Mouse (Mus musculus) CH12.LX (cell line): Measurements from ENCODE around the gene Fam71e1. TPM values are rescaled to one million over a fixed set of nuclear protein-coding genes. Genes with fewer than 3 reads are reported as not detected.
A peak's percentile ranks its signal among the peaks of the same experiment; 100 is the strongest.

ENCODE experiments used
- DNase-seq: peaks from one replicate; pipeline ENCODE4 v3.0.0-alpha.2; 2013; ENCODE audit errors: extremely low read depth
- H3K27ac ChIP-seq: 2 replicates; pipeline ENCODE4 v1.5.1; 2012; ENCODE audit warnings: low read depth, mild to moderate bottlenecking, control low read depth, moderate library complexity; ENCODE audit not compliant: insufficient read depth
- H3K27me3 ChIP-seq: replicated peaks from 2 replicates; pipeline ENCODE3; 2012; ENCODE audit warnings: inconsistent platforms
- H3K36me3 ChIP-seq, 2 experiments: replicated peaks in 1 of 2; 2 replicates each; pipeline versions ENCODE3 to v1.6.1; 2012; ENCODE audit warnings: inconsistent platforms in 1 of 2, low read length in 1 of 2, mild to moderate bottlenecking in 1 of 2, mixed read lengths in 1 of 2, moderate library complexity in 1 of 2; ENCODE audit not compliant: control insufficient read depth in 1 of 2, insufficient read depth in 1 of 2
- H3K4me1 ChIP-seq, 2 experiments: 2 replicates each; pipeline ENCODE4 v1.6.1; 2012; ENCODE audit warnings: inconsistent platforms in 1 of 2, moderate library complexity in 1 of 2; ENCODE audit not compliant: insufficient read depth in 2 of 2, control insufficient read depth in 1 of 2
- H3K4me2 ChIP-seq: 2 replicates; pipeline ENCODE4 v1.6.1; 2012; ENCODE audit warnings: low read depth, mild to moderate bottlenecking, control low read depth; ENCODE audit not compliant: poor library complexity, insufficient read depth, severe bottlenecking
- H3K4me3 ChIP-seq, 3 experiments: fragments of 150-350 bp in 1 of 3; sonication (generic) in 1 of 3; replicated peaks in 1 of 3; 2 replicates each; pipeline versions ENCODE3 to v1.5.1; 2011 to 2012; ENCODE audit warnings: low read depth in 2 of 3, low read length in 2 of 3, mild to moderate bottlenecking in 2 of 3, moderate library complexity in 2 of 3, control low read depth in 1 of 3, improper control_type of control experiment in 1 of 3, inconsistent platforms in 1 of 3, mixed read lengths in 1 of 3; ENCODE audit not compliant: poor library complexity in 1 of 3
- H3K79me2 ChIP-seq: replicated peaks from 2 replicates; pipeline ENCODE4 v1.6.1; 2012; ENCODE audit warnings: mild to moderate bottlenecking, moderate library complexity; ENCODE audit not compliant: control insufficient read depth, poor library complexity, insufficient read depth, severe bottlenecking; ENCODE audit errors: extremely low read depth
- H3K9ac ChIP-seq: 2 replicates; pipeline ENCODE4 v1.6.1; 2012; ENCODE audit warnings: low read depth, mild to moderate bottlenecking, control low read depth, moderate library complexity; ENCODE audit not compliant: insufficient read depth
- H3K9me3 ChIP-seq: replicated peaks from 2 replicates; pipeline ENCODE3; 2012; ENCODE audit warnings: low read length, inconsistent platforms, mixed read lengths
- BHLHE40 ChIP-seq: IDR thresholded peaks from 2 replicates; pipeline ENCODE4 v1.6.1; 2011; ENCODE audit warnings: mild to moderate bottlenecking, low read depth, low read length, improper control_type of control experiment
- E2F4 ChIP-seq: IDR thresholded peaks from 2 replicates; pipeline ENCODE4 v1.6.1; 2011; ENCODE audit warnings: low read depth, low read length, improper control_type of control experiment; ENCODE audit not compliant: insufficient replicate concordance
- EP300 ChIP-seq: IDR thresholded peaks from 2 replicates; pipeline ENCODE4 v1.6.1; 2011; ENCODE audit warnings: low read length, improper control_type of control experiment
- ETS1 ChIP-seq: conservative IDR thresholded peaks from 2 replicates; pipeline ENCODE4 v1.6.1; 2012; ENCODE audit warnings: low read depth, mild to moderate bottlenecking, inconsistent platforms, low read length, improper control_type of control experiment, moderate library complexity
- HCFC1 ChIP-seq: IDR thresholded peaks from 2 replicates; pipeline ENCODE4 v1.6.1; 2012; ENCODE audit warnings: low read depth, mild to moderate bottlenecking, inconsistent platforms, low read length, improper control_type of control experiment
- JUND ChIP-seq: conservative IDR thresholded peaks from 2 replicates; pipeline ENCODE4 v1.6.1; 2011; ENCODE audit warnings: low read depth, low read length, improper control_type of control experiment
- KAT2A ChIP-seq: IDR thresholded peaks from 2 replicates; pipeline ENCODE4 v1.6.1; 2012; ENCODE audit warnings: low read length, improper control_type of control experiment, inconsistent platforms; ENCODE audit not compliant: insufficient replicate concordance
- MAX ChIP-seq: IDR thresholded peaks from 2 replicates; pipeline ENCODE4 v1.6.1; 2011; ENCODE audit warnings: low read length, improper control_type of control experiment
- MAZ ChIP-seq: IDR thresholded peaks from 2 replicates; pipeline ENCODE4 v1.6.1; 2012; ENCODE audit warnings: low read depth, mild to moderate bottlenecking, inconsistent platforms, low read length, improper control_type of control experiment, moderate library complexity
- MEF2A ChIP-seq: IDR thresholded peaks from 2 replicates; pipeline ENCODE4 v1.6.1; 2014; ENCODE audit warnings: low read depth, mild to moderate bottlenecking, inconsistent platforms, low read length, improper control_type of control experiment, borderline replicate concordance
- MXI1 ChIP-seq: IDR thresholded peaks from 2 replicates; pipeline ENCODE4 v1.6.1; 2011; ENCODE audit warnings: mild to moderate bottlenecking, low read depth, low read length, improper control_type of control experiment
- NRF1 ChIP-seq: IDR thresholded peaks from 2 replicates; pipeline ENCODE4 v1.6.1; 2014; ENCODE audit warnings: low read depth, mild to moderate bottlenecking, inconsistent platforms, low read length, improper control_type of control experiment, moderate library complexity
- POLR2A ChIP-seq: IDR thresholded peaks from 2 replicates; pipeline ENCODE4 v1.6.1; 2011; ENCODE audit warnings: low read depth, mild to moderate bottlenecking, improper control_type of control experiment, low read length
- POLR2AphosphoS2 ChIP-seq: IDR thresholded peaks from 2 replicates; pipeline ENCODE4 v1.6.1; 2011; ENCODE audit warnings: low read depth, low read length, improper control_type of control experiment
- RCOR1 ChIP-seq: conservative IDR thresholded peaks from 2 replicates; pipeline ENCODE4 v1.6.1; 2012; ENCODE audit warnings: low read depth, mild to moderate bottlenecking, inconsistent platforms, low read length, improper control_type of control experiment
- SMC3 ChIP-seq: IDR thresholded peaks from 2 replicates; pipeline ENCODE4 v1.6.1; 2011; ENCODE audit warnings: low read depth, low read length, improper control_type of control experiment
- UBTF ChIP-seq: IDR thresholded peaks from 2 replicates; pipeline ENCODE4 v1.6.1; 2012; ENCODE audit warnings: low read depth, mild to moderate bottlenecking, inconsistent platforms, low read length, improper control_type of control experiment, moderate library complexity
- USF1 ChIP-seq: IDR thresholded peaks from 2 replicates; pipeline ENCODE4 v1.6.1; 2014; ENCODE audit warnings: low read depth, mild to moderate bottlenecking, inconsistent platforms, low read length, improper control_type of control experiment
- ZKSCAN1 ChIP-seq: IDR thresholded peaks from 2 replicates; pipeline ENCODE4 v1.6.1; 2012; ENCODE audit warnings: low read depth, inconsistent platforms, low read length, improper control_type of control experiment, borderline replicate concordance
- dilution Hi-C: fragments of 300-500 bp; cut with MboI; formaldehyde crosslinking; loops from 2 replicates; pipeline ENCODE4 v1.14.3; 2020; ENCODE audit warnings: low sequenced_read_pairs; ENCODE audit not compliant: extremely low pct_unique_long_range_greater_than_20kb, extremely low pct_ligation_motif_present
- in situ Hi-C: fragments of 300-500 bp; cut with MboI; formaldehyde crosslinking; loops from 3 replicates; pipeline ENCODE4 v1.14.3; 2019; ENCODE audit warnings: low sequenced_read_pairs, low pct_ligation_motif_present, low pct_unique_long_range_greater_than_20kb, mixed read lengths
- polyA plus RNA-seq: library from polyadenylated mRNA; unstranded; fragments of >175 nt; gene quantifications from 2 replicates; pipeline ENCODE4 v1.2.1, GENCODE M21; 2012; ENCODE audit warnings: low read depth; ENCODE audit not compliant: insufficient read length
- total RNA-seq, 2 experiments: library from RNA; depleted of rRNA; stranded (reverse); fragments of 300-350 nt in 1 of 2; fragments of >200 nt in 1 of 2; gene quantifications; 2 replicates each; pipeline ENCODE4 v1.2.3; 2012 to 2014

Fam71e1 gene
- total and polyA plus RNA-seq, 3 experiments: 0.39 to 1.2 TPM; not detected in 1

DNA sequence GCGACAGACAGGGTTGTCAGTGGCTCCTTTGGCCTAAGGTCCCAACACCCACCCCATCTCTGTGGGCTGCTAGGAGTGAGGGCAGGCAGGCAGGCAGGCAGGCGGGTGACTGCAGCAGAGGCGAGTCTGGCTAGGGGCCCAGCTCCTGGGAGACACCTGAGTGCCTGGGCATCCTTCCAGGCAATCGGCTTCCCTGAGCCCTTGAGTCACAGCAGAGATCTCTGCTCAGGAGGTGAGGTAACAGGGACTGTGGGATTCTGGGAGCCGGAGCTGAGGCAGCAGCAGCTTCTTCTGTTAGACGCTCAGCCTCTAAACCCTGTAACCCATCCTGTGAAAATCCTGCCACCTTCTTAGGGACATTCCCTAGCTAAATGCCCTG is 40.2 kb downstream of the Fam71e1 start:
- no peak overlapping the region for H3K4me3 ChIP-seq
- H3K79me2 ChIP-seq: no peaks in the 10 kb centered on the region
- no peak overlapping the region for H3K9ac ChIP-seq
- TF ChIP-seq USF1 (no peak), E2F4 (no peak), MAZ (no peak), MEF2A (no peak), ETS1 (no peak)
- peak overlapping the region; percentile 61 for H3K27ac ChIP-seq
- in situ Hi-C loops: no loop called here
- no peak overlapping the region for H3K4me2 ChIP-seq
- H3K36me3 ChIP-seq: peaks cover 63 to 81% of the 10 kb centered on the region in 2 experiments
- dilution Hi-C loops: no loop called here
- H3K27me3 ChIP-seq: no peaks in the 10 kb centered on the region
- peaks cover 53 to 72% of the 10 kb centered on the region in 2 experiments for H3K4me1 ChIP-seq
- H3K9me3 ChIP-seq: no peaks in the 10 kb centered on the region
- no peak for DNase-seq

DNA sequence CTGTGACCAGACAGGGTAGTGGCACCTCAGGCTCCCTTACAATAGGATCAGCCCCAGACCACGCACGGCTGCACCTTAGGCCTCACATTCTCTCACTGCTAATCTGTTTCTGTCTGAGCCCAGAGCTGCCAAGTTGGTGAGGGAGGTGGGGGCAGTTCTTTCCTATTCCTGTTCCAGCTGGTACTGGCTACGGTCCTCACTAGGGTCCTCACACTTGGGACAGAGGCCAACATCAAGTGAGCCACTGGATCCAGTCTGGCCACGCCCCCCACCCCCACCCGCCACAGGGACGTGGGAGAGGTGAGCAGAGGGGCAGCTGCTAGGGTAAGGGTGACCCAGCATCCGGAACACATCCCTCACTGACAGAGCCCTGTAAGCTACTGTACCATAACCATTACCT is 40.6 kb downstream of the Fam71e1 start:
- no peak for TF ChIP-seq MAZ
- no peak for TF ChIP-seq UBTF
- TF ChIP-seq POLR2A: no peak
- no peak for TF ChIP-seq MAX
- no peak for TF ChIP-seq MXI1
- no peak for TF ChIP-seq JUND
- no peak for TF ChIP-seq NRF1
- TF ChIP-seq RCOR1: no peak
- TF ChIP-seq MEF2A: no peak
- TF ChIP-seq SMC3: no peak
- TF ChIP-seq POLR2AphosphoS2: no peak
- TF ChIP-seq KAT2A: no peak
- no peak for TF ChIP-seq BHLHE40
- TF ChIP-seq HCFC1: no peak
- no peak for TF ChIP-seq EP300
- no peak for TF ChIP-seq ZKSCAN1
- Histone ChIP-seq H3K79me2 (no peaks in the 10 kb centered on the region), H3K27ac (peak overlapping the region; percentile 61), H3K4me2 (no peak overlapping the region), H3K4me3 (no peak overlapping the region), H3K36me3 (peaks cover 67 to 86% of the 10 kb centered on the region in 2 experiments), H3K9ac (no peak overlapping the region), H3K27me3 (no peaks in the 10 kb centered on the region), H3K4me1 (peaks cover 53 to 68% of the 10 kb centered on the region in 2 experiments), H3K9me3 (no peaks in the 10 kb centered on the region)
- in situ Hi-C loops: no loop called here
- DNase-seq: no peak
- dilution Hi-C loops: no loop called here
